Mouse (Mus musculus) thymus, postnatal 10 days (tissue): ENCODE measurements around the gene Scimp.
"Not testable (repeated sequence)": the region's sequence is repeated elsewhere in the genome, so short reads cannot be mapped to it uniquely, and the experiment has no call there.

ENCODE experiments used
- DNase-seq, 2 experiments: peaks; one replicate each; pipeline ENCODE4 v3.0.0; 2021; ENCODE audit warnings: low spot score in 2 of 2

The Scimp gene

DNA sequence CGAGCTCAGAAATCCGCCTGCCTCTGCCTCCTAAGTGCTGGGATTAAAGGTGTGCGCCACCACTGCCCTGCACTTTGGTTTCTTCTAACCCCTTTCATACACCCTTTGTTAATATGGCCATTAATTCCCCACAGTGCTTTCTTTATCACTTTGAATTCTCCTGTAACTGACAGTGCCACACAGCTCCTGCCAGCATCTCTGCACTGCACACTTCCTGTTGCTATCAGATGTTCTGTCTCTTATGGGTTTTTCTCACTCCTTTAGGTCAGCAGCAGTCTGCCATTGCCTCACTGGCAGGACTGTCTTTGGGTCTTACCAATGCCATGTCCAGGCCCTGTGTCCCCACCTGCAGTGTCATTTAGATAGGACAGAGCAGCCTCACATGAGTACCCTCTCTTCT lies 41.6 kb downstream of the Scimp start:
- DNase-seq, result no peak

DNA sequence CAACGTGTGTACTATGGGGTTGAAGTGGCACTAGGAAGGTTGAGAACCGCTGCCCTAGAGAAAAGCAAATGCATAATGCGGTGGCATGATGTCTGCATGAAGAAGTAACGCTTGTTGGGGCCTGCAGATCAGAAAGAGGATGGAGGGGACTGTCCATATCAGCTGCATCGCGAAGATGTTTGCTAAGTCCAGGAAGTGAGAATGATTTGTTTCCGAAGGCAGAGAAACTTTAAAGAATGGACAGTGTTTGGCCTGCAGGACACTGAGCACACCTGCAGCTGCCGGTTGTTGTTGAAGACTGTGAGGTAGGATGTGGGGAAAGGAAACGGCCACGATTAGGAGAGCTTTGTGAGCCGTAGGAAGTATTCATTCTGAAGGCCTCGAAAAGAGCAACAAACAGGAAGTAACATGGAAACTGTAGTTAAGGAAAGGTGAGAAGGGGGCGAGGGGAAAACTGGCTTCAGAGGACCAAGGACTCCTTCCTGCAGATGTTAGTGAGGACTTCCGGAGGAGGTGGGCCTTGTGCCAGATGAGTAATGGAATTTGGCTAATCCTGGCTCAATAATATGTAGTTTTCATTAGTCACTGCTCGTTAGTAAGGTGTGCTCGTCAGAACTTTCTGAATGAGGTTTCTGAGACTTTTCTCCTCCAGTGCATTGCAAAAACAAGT lies 46.5 kb downstream of the Scimp start:
- DNase-seq, result peak in 1 of 2 experiments; percentile 15

DNA sequence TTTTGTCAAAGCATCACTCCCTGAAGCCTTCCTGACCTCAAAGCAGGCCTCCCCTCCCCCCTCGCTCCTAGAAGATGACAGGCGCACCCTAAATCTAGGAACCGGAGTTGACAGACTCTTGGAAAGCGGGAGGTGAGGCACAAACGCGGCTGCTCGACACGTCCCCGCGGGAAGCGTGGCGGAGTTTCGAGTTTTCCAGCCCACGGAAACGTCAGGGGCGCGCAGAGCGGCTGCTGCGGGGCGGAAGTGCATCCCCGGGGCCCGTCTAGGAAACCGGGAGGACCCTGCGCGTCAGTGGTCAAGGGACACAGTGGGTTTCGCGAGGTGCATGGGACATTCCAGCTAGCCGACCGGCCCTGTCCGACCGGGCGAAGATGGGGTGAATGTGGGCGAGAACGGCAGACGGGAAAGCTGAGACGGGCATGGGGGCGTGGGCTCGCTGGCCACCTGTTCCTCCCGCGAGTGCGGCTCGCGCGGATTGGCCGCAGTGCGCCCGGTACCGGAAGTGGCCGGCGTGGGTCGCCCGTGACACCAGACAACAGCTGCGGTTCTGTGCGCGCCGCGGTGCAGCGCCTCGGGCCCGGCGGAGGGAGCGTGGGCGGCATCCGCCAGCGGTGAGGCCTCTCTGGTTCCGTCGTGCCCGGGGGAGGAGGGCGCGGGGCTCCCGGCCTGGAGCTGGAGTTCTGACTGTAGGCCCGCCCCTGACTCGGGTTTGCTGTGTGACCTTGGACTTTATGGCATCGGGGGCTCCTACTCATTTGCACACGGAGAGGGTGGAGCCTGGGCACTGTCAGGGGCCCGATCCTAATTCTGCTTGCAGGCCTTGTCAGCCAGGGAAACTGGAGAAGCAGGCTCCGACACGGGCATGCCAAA lies 48.2 kb downstream of the Scimp start, which contains the start of gene Zfp3:
Gene Zfp3 (plus strand): TSS at position 274 of the 873 bp plus-strand sequence.
- peak; percentile 76 to 77 for DNase-seq

DNA sequence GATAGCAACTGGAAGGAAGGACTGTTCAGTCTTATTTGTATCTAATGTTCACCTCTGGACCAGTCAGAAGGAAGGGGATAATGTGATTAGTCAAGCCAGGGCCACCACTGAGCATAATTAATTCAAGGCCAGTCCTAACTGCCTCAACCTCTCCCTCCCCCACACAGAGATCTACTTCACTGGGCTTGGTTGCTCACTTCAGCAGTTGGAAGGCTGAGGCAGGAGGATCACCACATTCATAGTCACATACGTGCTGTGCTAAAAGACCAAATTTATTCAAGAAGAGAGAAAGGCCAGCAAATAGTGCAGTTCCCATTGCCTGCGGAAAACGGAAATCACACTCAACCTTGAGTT lies 48.8 kb downstream of the Scimp start:
- no peak for DNase-seq

DNA sequence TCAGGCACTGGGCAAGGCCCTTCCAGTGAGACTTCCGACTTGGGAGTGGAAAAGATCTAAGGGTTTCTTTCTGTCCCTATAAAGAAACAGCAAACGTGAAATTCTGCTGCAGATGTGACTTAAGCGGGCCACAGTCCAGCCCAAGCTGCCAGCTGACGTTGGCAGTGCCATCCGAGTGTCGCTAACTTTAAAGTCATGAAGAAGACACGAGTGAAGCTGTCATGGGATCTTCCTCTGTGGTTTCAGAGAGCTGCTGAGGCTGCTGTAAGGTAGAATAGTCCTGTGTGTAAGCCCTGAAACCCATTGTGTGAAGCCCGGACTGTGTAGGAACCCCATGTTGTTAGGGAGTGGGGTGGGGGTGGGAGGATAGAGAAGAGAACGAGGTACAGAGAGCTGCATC lies 49.7 kb downstream of the Scimp start:
- peak in 1 of 2 experiments; percentile 12 for DNase-seq

DNA sequence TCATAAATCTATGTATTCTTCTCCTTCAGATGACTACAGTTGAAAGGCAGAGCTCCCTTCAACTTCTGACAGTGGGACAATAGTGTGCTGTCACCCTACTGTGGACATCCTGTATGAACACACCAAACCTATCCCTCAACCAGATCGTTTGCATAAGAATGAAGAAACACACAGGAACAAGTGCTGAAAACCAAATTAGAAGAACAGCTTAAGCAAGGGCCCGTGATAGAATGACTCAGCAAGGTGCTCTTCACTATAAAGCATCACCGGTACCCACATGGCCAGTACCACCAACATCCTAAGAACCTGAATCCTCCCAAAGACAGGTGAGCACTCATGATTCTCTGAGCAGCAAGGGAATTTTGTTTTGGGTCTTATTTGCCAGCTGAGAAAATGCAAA lies 51.9 kb downstream of the Scimp start:
- DNase-seq, result not testable (repeated sequence)

DNA sequence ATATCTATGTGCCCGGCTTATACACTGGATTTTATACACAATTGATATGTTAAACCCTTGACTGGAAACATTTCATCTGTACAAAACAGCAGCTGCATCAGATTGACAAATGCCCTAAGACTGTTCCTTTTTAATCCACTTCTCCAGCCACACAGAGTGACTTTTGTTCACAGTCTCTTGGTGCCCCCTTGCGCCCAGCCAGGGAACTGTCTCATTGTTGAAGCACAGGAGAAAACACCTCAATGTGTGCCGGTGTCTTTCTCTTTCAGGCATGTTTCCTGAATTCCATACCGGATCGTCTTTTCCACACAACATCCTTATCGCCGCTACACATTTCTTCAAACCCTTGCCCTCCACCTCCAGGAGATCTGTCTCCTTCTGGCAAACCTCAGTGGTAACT lies 56.7 kb downstream of the Scimp start:
- peak; percentile 69 to 90 for DNase-seq

DNA sequence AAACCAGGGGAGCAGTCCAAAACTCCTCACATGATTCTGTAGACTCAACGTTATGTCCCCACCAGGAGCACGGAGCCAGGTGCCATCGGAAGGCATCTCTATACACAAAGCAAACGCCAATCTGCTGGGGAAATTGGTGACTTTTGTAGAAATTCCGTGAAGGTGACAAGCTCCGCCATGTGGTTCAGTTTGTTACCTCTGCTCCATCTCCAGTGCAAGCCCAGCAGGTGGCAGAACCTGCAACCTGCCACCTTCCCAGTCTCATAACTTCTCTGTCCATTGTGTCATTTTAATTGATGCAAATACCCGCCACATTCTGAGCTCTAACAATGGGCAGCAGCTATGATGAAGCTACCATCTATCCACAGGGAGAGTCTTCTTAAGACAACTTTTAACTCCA lies 57.4 kb downstream of the Scimp start:
- DNase-seq, result no peak

DNA sequence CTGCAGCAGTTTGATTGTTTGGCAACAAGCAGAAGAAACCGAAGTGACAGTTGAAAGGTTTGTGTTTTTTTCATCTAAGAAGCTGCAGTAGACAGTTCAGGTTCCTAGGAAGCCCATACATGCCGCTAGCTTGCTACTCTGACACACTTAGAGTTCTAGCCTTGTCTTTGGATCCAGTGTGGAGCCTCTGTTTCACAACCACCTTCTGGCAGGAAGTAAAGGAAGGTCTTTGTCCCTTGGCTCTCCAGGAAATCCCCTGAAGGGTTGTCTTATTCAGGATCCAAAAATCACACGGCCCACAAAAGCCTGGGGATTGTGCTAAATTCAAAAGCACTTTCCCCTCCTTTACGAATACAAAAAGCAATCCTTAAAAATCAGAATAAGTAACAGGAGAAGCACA lies 57.9 kb downstream of the Scimp start:
- DNase-seq, result no peak

DNA sequence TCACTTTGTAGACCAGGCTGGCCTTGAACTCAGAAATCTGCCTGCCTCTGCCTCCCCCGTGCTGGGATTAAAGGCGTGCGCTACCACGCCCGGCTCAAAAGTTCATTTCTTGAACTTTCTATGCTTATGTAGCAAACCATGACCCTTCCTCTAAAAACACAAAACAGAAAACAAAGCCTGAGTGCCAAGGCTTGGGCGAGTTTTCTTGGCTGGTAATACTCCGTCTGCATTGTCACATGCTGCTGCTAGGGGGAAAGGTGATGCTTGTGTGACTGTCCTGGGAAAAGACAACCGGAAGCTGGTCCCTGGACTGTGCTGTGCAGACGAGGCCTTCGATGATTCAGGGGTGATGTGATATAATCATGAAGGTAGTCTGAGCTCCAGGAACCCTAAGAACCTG lies 59.2 kb downstream of the Scimp start:
- no peak for DNase-seq

DNA sequence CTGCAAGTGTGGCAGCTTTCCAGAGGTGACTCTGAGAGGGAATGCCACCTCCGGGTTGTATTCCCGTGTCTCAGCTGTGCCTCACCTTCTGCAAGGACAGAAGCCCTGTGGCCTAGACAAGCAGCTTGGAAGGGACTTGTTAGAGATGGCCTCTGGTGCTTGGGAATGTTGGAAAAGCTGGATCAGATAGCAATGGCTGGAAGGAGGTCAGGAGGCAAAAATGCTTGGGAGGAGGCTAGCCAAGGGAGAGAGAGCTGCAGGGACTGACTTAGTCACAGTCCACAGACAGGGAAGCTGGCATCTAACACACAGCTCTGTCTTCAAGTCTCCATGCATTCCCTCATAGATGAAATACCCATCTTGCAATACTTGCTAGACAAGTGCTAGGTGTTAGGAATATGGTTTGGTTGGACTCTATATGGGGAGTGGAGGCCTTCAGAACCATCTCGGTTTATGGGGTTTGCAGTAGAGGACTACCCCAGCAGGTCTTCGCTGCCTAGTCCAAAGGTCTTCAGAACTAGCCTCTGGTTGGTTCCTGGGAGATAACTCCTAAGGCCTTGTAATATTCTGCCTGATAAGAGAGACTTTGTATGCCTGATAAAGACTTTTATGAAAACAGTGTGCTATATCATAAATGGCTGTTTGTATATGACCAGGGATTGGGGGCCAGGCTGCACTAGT lies 59.9 kb downstream of the Scimp start:
- no peak for DNase-seq

DNA sequence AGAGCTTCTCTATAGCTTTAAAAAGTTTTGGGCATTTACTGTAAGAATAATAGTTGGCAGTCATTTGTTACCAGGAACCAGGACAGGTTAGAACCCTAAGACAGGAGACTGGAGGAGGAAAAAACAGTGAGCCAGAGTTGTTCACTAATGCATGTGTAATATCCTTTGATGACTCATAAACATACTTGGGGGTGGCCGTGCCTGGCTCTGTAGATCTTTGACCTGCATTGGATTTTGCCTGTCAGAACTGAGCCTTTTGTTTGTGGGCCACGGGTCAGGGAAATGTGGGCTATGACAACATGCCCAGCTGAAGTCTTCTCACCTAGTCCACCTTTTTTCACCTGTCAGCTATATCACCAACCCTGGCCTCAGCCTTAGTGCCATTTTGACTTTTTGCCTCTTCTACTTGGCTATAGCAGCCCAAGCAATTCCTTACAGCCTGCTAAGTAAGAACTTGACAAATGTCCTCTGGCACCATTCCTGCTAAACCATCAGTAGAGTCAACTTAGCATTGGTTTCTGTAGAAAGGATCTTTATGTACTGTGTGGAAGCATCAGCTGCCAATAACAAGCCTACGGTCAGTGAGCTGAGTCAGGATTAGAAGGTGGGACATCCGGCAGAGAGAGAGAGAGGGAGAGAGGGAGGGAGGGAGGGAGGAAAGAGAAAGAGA lies 64.4 kb downstream of the Scimp start:
- DNase-seq, result no peak

DNA sequence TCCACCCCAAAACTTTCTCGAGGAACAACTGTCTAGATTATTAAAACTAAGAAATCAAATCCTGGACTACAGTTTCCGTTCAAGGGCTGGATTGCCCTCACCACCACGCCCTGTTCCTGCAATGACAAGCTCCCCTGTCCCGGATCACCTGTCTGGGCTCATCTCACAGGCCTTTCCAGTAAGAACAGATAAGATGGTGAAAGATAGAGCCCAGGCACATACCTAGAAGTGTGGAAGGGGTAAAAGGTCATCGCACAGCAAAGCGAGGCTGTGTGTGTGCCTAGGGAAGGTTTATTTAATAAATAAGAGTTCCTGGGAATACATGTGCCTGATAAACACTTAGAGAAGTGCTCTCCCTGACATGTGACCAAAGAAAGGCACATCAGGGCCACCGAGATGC lies 66.8 kb downstream of the Scimp start:
- DNase-seq, result no peak

DNA sequence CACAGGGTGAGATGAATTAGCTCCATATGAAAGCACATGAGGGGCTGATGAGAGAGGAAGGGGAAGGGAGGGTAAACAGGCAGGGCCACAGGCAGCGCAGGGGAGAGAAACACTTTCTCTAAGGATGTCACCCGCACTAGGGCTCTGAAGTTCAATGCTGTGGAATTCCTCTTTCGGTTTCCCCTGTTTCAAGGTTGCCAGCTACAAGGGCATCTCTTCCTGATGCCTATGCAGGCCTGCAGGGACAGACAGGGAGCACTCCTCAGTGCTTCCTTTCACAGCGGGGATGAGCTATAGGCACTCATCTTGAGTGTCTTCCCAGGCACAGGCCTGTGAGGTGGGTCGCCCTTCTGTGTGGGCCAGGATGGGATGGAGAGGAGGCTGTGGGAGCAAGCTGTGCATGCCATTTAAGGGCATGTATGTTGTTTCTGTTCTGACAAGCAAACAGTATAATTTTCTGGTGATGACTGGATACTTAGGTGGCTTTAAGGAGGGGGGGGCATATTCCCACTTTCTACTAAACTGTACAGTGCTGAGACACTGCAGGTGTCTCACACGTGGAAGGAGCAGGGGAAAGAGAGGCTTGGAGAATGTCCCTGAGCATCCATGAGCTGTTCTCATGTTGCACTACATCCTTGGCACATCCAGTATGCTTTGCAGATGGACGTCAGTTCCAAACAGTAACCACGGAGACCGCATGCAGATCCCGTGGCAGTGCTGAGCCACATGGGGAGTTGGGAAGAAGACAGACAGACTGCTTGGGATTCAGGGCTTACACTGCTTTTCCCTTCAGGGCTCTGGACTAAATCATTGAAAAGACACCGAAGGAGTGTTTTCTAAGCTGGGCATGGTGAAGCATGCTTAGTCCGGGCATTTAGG lies 69.6 kb downstream of the Scimp start:
- DNase-seq, result no peak

DNA sequence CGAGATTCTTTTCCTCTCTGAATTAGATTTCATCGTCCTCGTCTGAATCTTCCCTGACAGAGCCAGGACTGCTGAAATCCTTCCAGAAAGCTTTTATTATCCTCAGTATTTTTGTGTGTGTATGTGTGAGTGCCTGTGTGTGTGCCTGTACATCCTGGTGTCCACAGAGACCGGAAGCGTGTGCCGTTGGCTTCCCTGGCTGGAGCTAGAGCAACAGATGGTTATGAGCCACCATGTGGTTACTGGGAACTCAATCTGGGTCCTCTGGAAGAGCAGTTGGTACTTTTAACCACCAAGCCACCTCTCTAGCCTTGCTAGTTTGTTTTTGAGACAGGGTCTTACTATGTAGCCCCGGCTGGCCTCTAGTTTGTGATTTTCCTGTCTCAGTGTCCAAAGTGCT lies 70.3 kb downstream of the Scimp start:
- no peak for DNase-seq

DNA sequence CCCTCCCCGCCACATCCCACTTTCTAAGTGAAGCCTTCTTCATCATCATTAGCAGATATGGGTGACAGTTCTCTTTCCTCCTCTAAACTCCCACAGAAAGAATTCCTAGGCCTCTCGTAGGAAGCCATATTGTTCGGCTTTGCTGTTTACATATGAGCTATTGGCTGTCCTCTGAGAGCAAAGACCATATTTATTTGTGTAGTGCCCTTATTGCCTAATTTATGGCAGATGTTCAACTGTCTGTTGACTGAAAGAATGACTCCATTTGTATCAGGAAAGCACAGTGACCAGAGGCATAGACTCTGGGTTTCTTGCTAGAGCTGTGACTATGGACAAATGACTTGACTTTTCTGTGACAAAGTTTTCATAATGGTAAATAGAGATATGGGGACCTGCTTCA lies 70.8 kb downstream of the Scimp start:
- no peak for DNase-seq
